Mouse (Mus musculus): ENCODE data around the gene Zfp800. TPM values are rescaled to one million over a fixed set of nuclear protein-coding genes. Genes with fewer than 3 reads are reported as not detected.

The Zfp800 gene
- polyA plus RNA-seq, 1 experiment from 2014 or later: 22.8 TPM

GRCm38 (mm10) chr6:28423313-28423712 lies 25.5 kb upstream of the Zfp800 start, which contains the start of gene Arf5:
Gene Arf5 (plus strand): TSS chr6:28423560.
- Histone ChIP-seq H3K9ac (ENCODE audit: low read depth, low read length) (peak within 1 kb of the TSS; percentile 99), H3K4me3 (ENCODE audit: low read depth, low read length) (peak within 1 kb of the TSS; percentile 90), H3K27me3 (ENCODE audit: control insufficient read depth, insufficient read depth, low read depth, low read length) (no peaks in the 10 kb centered on the region), H3K4me2 (ENCODE audit: low read depth, low read length) (peak within 1 kb of the TSS; percentile 60), H3K9me3 (replicated peaks; ENCODE audit: control insufficient read depth, low read length) (no peaks in the 10 kb centered on the region), H3K4me1 (ENCODE audit: control insufficient read depth, low read depth, low read length) (peaks cover 51% of the 10 kb centered on the region), H3K27ac (ENCODE audit: low read length) (peak within 1 kb of the TSS; percentile 93), H3K36me3 (ENCODE audit: control insufficient read depth, insufficient read depth) (peaks cover 24% of the 10 kb centered on the region)
- WGBS (ENCODE audit: insufficient replicate concordance): 0% methylated on average over 21 of the region's 42 CpGs
- peak; percentile 47 for ATAC-seq (ENCODE audit: low read depth)

GRCm38 (mm10) chr6:28422651-28423290 lies 25.0 kb upstream of the Zfp800 start:
- no peaks in the 10 kb centered on the region for H3K27me3 ChIP-seq (ENCODE audit: control insufficient read depth, insufficient read depth, low read depth, low read length)
- H3K4me1 ChIP-seq (ENCODE audit: control insufficient read depth, low read depth, low read length): peaks cover 51% of the 10 kb centered on the region
- no peaks in the 10 kb centered on the region for H3K9me3 ChIP-seq (replicated peaks; ENCODE audit: control insufficient read depth, low read length)
- H3K36me3 ChIP-seq (ENCODE audit: control insufficient read depth, insufficient read depth): peaks cover 27% of the 10 kb centered on the region
- H3K9ac ChIP-seq (ENCODE audit: low read depth, low read length): peak overlapping the region; percentile 46
- ATAC-seq (ENCODE audit: low read depth): no peak
- H3K27ac ChIP-seq (ENCODE audit: low read length): peak overlapping the region; percentile 28; the same call in 1 of the 2 replicates
- 57% methylated on average over 15 of the region's 15 CpGs for WGBS (ENCODE audit: insufficient replicate concordance)
- peak overlapping the region; percentile 48 for H3K4me2 ChIP-seq (ENCODE audit: low read depth, low read length)
- peak overlapping the region; percentile 90 for H3K4me3 ChIP-seq (ENCODE audit: low read depth, low read length)

- Histone ChIP-seq H3K9ac (ENCODE audit: low read depth, low read length) (peak overlapping the region; percentile 87), H3K4me2 (ENCODE audit: low read depth, low read length) (peak overlapping the region; percentile 95), H3K36me3 (ENCODE audit: control insufficient read depth, insufficient read depth) (peaks cover 20% of the 10 kb centered on the region), H3K27ac (ENCODE audit: low read length) (peak overlapping the region; percentile 92), H3K9me3 (replicated peaks; ENCODE audit: control insufficient read depth, low read length) (no peaks in the 10 kb centered on the region), H3K4me1 (ENCODE audit: control insufficient read depth, low read depth, low read length) (peaks cover 51% of the 10 kb centered on the region), H3K4me3 (ENCODE audit: low read depth, low read length) (peak overlapping the region; percentile 79), H3K27me3 (ENCODE audit: control insufficient read depth, insufficient read depth, low read depth, low read length) (no peaks in the 10 kb centered on the region)
- peak; percentile 87 for ATAC-seq (ENCODE audit: low read depth)
- WGBS (ENCODE audit: insufficient replicate concordance): 0% methylated on average over 27 of the region's 27 CpGs
Observed at GRCm38 (mm10) chr6:28421469-28422000, 23.7 kb upstream of the Zfp800 start.

- Histone ChIP-seq H3K36me3 (ENCODE audit: control insufficient read depth, insufficient read depth) (peaks cover 13% of the 10 kb centered on the region), H3K9ac (ENCODE audit: low read depth, low read length) (peak overlapping the region; percentile 87), H3K4me3 (ENCODE audit: low read depth, low read length) (peak overlapping the region; percentile 79), H3K27me3 (ENCODE audit: control insufficient read depth, insufficient read depth, low read depth, low read length) (no peaks in the 10 kb centered on the region), H3K9me3 (replicated peaks; ENCODE audit: control insufficient read depth, low read length) (no peaks in the 10 kb centered on the region), H3K4me2 (ENCODE audit: low read depth, low read length) (peak overlapping the region; percentile 95), H3K27ac (ENCODE audit: low read length) (peak overlapping the region; percentile 92), H3K4me1 (ENCODE audit: control insufficient read depth, low read depth, low read length) (peaks cover 47% of the 10 kb centered on the region)
- whole genome bisulfite sequencing (ENCODE audit: insufficient replicate concordance): 18% methylated on average over 13 of the region's 13 CpGs
- ATAC-seq (ENCODE audit: low read depth): no peak
Observed at GRCm38 (mm10) chr6:28420865-28421264, 23.1 kb upstream of the Zfp800 start.

GRCm38 (mm10) chr6:28420361-28420760 lies 22.6 kb upstream of the Zfp800 start:
- H3K4me3 ChIP-seq (ENCODE audit: low read depth, low read length): peak overlapping the region; percentile 79
- peak overlapping the region; percentile 87 for H3K9ac ChIP-seq (ENCODE audit: low read depth, low read length)
- H3K27ac ChIP-seq (ENCODE audit: low read length): no peak overlapping the region
- peaks cover 9% of the 10 kb centered on the region for H3K36me3 ChIP-seq (ENCODE audit: control insufficient read depth, insufficient read depth)
- peaks cover 42% of the 10 kb centered on the region for H3K4me1 ChIP-seq (ENCODE audit: control insufficient read depth, low read depth, low read length)
- peak overlapping the region; percentile 95 for H3K4me2 ChIP-seq (ENCODE audit: low read depth, low read length)
- 72% methylated on average over 17 of the region's 17 CpGs for WGBS (ENCODE audit: insufficient replicate concordance)
- ATAC-seq (ENCODE audit: low read depth): no peak
- no peaks in the 10 kb centered on the region for H3K27me3 ChIP-seq (ENCODE audit: control insufficient read depth, insufficient read depth, low read depth, low read length)
- H3K9me3 ChIP-seq (replicated peaks; ENCODE audit: control insufficient read depth, low read length): no peaks in the 10 kb centered on the region

- H3K9ac ChIP-seq (ENCODE audit: low read depth, low read length): no peak overlapping the region
Observed at GRCm38 (mm10) chr6:28419673-28420072, 21.9 kb upstream of the Zfp800 start.

GRCm38 (mm10) chr6:28418449-28418848 lies 20.6 kb upstream of the Zfp800 start:
- peaks cover 36% of the 10 kb centered on the region for H3K4me1 ChIP-seq (ENCODE audit: control insufficient read depth, low read depth, low read length)
- no peaks in the 10 kb centered on the region for H3K9me3 ChIP-seq (replicated peaks; ENCODE audit: control insufficient read depth, low read length)
- H3K27me3 ChIP-seq (ENCODE audit: control insufficient read depth, insufficient read depth, low read depth, low read length): no peaks in the 10 kb centered on the region
- WGBS (ENCODE audit: insufficient replicate concordance): 82% methylated on average over 14 of the region's 14 CpGs
- H3K36me3 ChIP-seq (ENCODE audit: control insufficient read depth, insufficient read depth): peaks cover 9% of the 10 kb centered on the region
- H3K4me3 ChIP-seq (ENCODE audit: low read depth, low read length): no peak overlapping the region
- no peak for ATAC-seq (ENCODE audit: low read depth)
- no peak overlapping the region for H3K27ac ChIP-seq (ENCODE audit: low read length)
- H3K4me2 ChIP-seq (ENCODE audit: low read depth, low read length): no peak overlapping the region
- no peak overlapping the region for H3K9ac ChIP-seq (ENCODE audit: low read depth, low read length)

More at GRCm38 (mm10) chr6:28419673-28420072, 21.9 kb upstream of the Zfp800 start:
- Histone ChIP-seq H3K9me3 (replicated peaks; ENCODE audit: control insufficient read depth, low read length) (no peaks in the 10 kb centered on the region), H3K4me2 (ENCODE audit: low read depth, low read length) (peak overlapping the region; percentile 95), H3K4me3 (ENCODE audit: low read depth, low read length) (peak overlapping the region; percentile 13; the same call in 1 of the 2 replicates), H3K27ac (ENCODE audit: low read length) (no peak overlapping the region), H3K27me3 (ENCODE audit: control insufficient read depth, insufficient read depth, low read depth, low read length) (no peaks in the 10 kb centered on the region), H3K36me3 (ENCODE audit: control insufficient read depth, insufficient read depth) (peaks cover 9% of the 10 kb centered on the region), H3K4me1 (ENCODE audit: control insufficient read depth, low read depth, low read length) (peaks cover 38% of the 10 kb centered on the region)
- no peak for ATAC-seq (ENCODE audit: low read depth)
- 56% methylated on average over 2 of the region's 2 CpGs for WGBS (ENCODE audit: insufficient replicate concordance)

GRCm38 (mm10) chr6:28416981-28417380 lies 19.2 kb upstream of the Zfp800 start:
- H3K4me2 ChIP-seq (ENCODE audit: low read depth, low read length): no peak overlapping the region
- no peak overlapping the region for H3K9ac ChIP-seq (ENCODE audit: low read depth, low read length)
- H3K4me1 ChIP-seq (ENCODE audit: control insufficient read depth, low read depth, low read length): peaks cover 23% of the 10 kb centered on the region
- no peak overlapping the region for H3K4me3 ChIP-seq (ENCODE audit: low read depth, low read length)
- WGBS (ENCODE audit: insufficient replicate concordance): 68% methylated on average over 4 of the region's 4 CpGs
- no peaks in the 10 kb centered on the region for H3K9me3 ChIP-seq (replicated peaks; ENCODE audit: control insufficient read depth, low read length)
- H3K27me3 ChIP-seq (ENCODE audit: control insufficient read depth, insufficient read depth, low read depth, low read length): no peaks in the 10 kb centered on the region
- peaks cover 9% of the 10 kb centered on the region for H3K36me3 ChIP-seq (ENCODE audit: control insufficient read depth, insufficient read depth)
- H3K27ac ChIP-seq (ENCODE audit: low read length): no peak overlapping the region
- no peak for ATAC-seq (ENCODE audit: low read depth)

- Histone ChIP-seq H3K36me3 (ENCODE audit: control insufficient read depth, insufficient read depth) (no peaks in the 10 kb centered on the region), H3K4me3 (ENCODE audit: low read depth, low read length) (no peak overlapping the region), H3K4me1 (ENCODE audit: control insufficient read depth, low read depth, low read length) (no peaks in the 10 kb centered on the region), H3K27me3 (ENCODE audit: control insufficient read depth, insufficient read depth, low read depth, low read length) (no peaks in the 10 kb centered on the region), H3K9ac (ENCODE audit: low read depth, low read length) (no peak overlapping the region), H3K9me3 (replicated peaks; ENCODE audit: control insufficient read depth, low read length) (no peaks in the 10 kb centered on the region), H3K4me2 (ENCODE audit: low read depth, low read length) (no peak overlapping the region), H3K27ac (ENCODE audit: low read length) (no peak overlapping the region)
- 51% methylated on average over 2 of the region's 2 CpGs for WGBS (ENCODE audit: insufficient replicate concordance)
- no peak for ATAC-seq (ENCODE audit: low read depth)
Observed at GRCm38 (mm10) chr6:28411236-28411635, 13.4 kb upstream of the Zfp800 start.
